Mouse (Mus musculus): ENCODE measurements around the gene Ipcef1. TPM values are rescaled to one million over a fixed set of nuclear protein-coding genes. Genes with fewer than 3 reads are reported as not detected.

The Ipcef1 gene
- polyA plus RNA-seq, 1 experiment from 2014 or later = 1.4 TPM

DNA sequence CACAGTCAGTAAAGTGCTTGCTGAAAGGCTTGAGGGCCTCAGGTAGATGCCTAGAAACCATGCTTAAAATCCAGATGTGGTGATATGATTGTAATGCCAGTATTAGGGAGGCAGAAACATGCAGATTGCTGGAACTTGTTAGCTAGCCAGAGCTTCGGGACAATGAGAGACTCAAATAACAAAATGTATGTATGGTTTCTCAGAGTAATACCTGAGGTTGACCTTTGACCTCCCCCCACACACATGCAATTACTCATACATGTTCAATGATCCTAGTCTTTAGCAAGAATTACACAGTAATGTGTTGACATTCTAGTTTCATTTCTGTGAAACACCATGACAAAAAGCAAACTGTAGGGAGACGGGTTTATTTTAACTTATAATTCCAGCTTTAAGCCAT lies 68.8 kb downstream of the Ipcef1 start:
- Histone ChIP-seq H3K27ac (replicated peaks) (no peak overlapping the region), H3K9ac (replicated peaks) (no peak overlapping the region), H3K4me2 (replicated peaks) (no peak overlapping the region), H3K4me1 (peaks cover 8% of the 10 kb centered on the region; the same call in 1 of the 2 replicates), H3K27me3 (no peaks in the 10 kb centered on the region), H3K36me3 (no peaks in the 10 kb centered on the region), H3K4me3 (no peak overlapping the region), H3K9me3 (no peaks in the 10 kb centered on the region)
- 95% methylated on average over 2 of the region's 2 CpGs for WGBS
- no peak for ATAC-seq (replicated peaks)

- Histone ChIP-seq H3K4me2 (replicated peaks) (no peak overlapping the region), H3K36me3 (no peaks in the 10 kb centered on the region), H3K27ac (replicated peaks) (no peak overlapping the region), H3K27me3 (no peaks in the 10 kb centered on the region), H3K9ac (replicated peaks) (no peak overlapping the region), H3K9me3 (no peaks in the 10 kb centered on the region), H3K4me3 (no peak overlapping the region), H3K4me1 (peaks cover 8% of the 10 kb centered on the region; the same call in 1 of the 2 replicates)
- no peak for ATAC-seq (replicated peaks)
- WGBS = 84% methylated on average over 2 of the region's 2 CpGs
Measured at GRCm38 (mm10) chr10:6982751-6983151, 69.5 kb downstream of the Ipcef1 start.

GRCm38 (mm10) chr10:6980236-6980635 lies 72.0 kb downstream of the Ipcef1 start:
- Histone ChIP-seq H3K9me3 (no peaks in the 10 kb centered on the region), H3K27me3 (no peaks in the 10 kb centered on the region), H3K4me1 (peaks cover 8% of the 10 kb centered on the region; the same call in 1 of the 2 replicates), H3K9ac (replicated peaks) (peak overlapping the region; percentile 14), H3K4me3 (peak overlapping the region; percentile 31), H3K27ac (replicated peaks) (peak overlapping the region; percentile 42; the same call in 1 of the 2 replicates), H3K4me2 (replicated peaks) (peak overlapping the region; percentile 40), H3K36me3 (no peaks in the 10 kb centered on the region)
- 3% methylated on average over 6 of the region's 6 CpGs for WGBS
- peak; percentile 44 for ATAC-seq (replicated peaks)

GRCm38 (mm10) chr10:6979789-6980188 lies 72.5 kb downstream of the Ipcef1 start:
- H3K4me1 ChIP-seq = peaks cover 8% of the 10 kb centered on the region; the same call in 1 of the 2 replicates
- H3K36me3 ChIP-seq = no peaks in the 10 kb centered on the region
- H3K4me3 ChIP-seq = peak overlapping the region; percentile 31
- H3K27ac ChIP-seq (replicated peaks) = peak overlapping the region; percentile 42; the same call in 1 of the 2 replicates
- H3K9ac ChIP-seq (replicated peaks) = peak overlapping the region; percentile 14
- no peaks in the 10 kb centered on the region for H3K9me3 ChIP-seq
- ATAC-seq (replicated peaks) = peak; percentile 49
- no peaks in the 10 kb centered on the region for H3K27me3 ChIP-seq
- peak overlapping the region; percentile 40 for H3K4me2 ChIP-seq (replicated peaks)
- 28% methylated on average over 8 of the region's 8 CpGs for WGBS

GRCm38 (mm10) chr10:6979216-6979615 lies 73.1 kb downstream of the Ipcef1 start:
- H3K27ac ChIP-seq (replicated peaks) = 0 out of 2 replicates have a peak overlapping the region, but pooled peaks have one; percentile 33
- peak; percentile 51 for ATAC-seq (replicated peaks)
- peak overlapping the region; percentile 31 for H3K4me3 ChIP-seq

GRCm38 (mm10) chr10:6978733-6979132 lies 73.5 kb downstream of the Ipcef1 start:
- H3K4me2 ChIP-seq (replicated peaks) = no peak overlapping the region
- H3K4me1 ChIP-seq = peaks cover 8% of the 10 kb centered on the region; the same call in 1 of the 2 replicates
- WGBS = 92% methylated on average over 1 of the region's 1 CpGs
- H3K27ac ChIP-seq (replicated peaks) = no peak overlapping the region
- no peaks in the 10 kb centered on the region for H3K9me3 ChIP-seq
- no peak overlapping the region for H3K4me3 ChIP-seq
- H3K36me3 ChIP-seq = no peaks in the 10 kb centered on the region
- peak; percentile 5; the same call in 1 of the 2 replicates for ATAC-seq (replicated peaks)
- no peak overlapping the region for H3K9ac ChIP-seq (replicated peaks)
- no peaks in the 10 kb centered on the region for H3K27me3 ChIP-seq

More at GRCm38 (mm10) chr10:6979216-6979615, 73.1 kb downstream of the Ipcef1 start:
- peak overlapping the region; percentile 40 for H3K4me2 ChIP-seq (replicated peaks)
- H3K4me1 ChIP-seq = peaks cover 8% of the 10 kb centered on the region; the same call in 1 of the 2 replicates
- no peaks in the 10 kb centered on the region for H3K9me3 ChIP-seq
- no peaks in the 10 kb centered on the region for H3K27me3 ChIP-seq
- H3K36me3 ChIP-seq = no peaks in the 10 kb centered on the region
- H3K9ac ChIP-seq (replicated peaks) = no peak overlapping the region
- WGBS = 48% methylated on average over 7 of the region's 7 CpGs

- H3K4me1 ChIP-seq = peaks cover 8% of the 10 kb centered on the region; the same call in 1 of the 2 replicates
Measured at GRCm38 (mm10) chr10:6977843-6978242, 74.4 kb downstream of the Ipcef1 start.

GRCm38 (mm10) chr10:6968334-6968733 lies 83.9 kb downstream of the Ipcef1 start:
- Histone ChIP-seq H3K27ac (replicated peaks) (no peak overlapping the region), H3K4me1 (no peaks in the 10 kb centered on the region), H3K9me3 (no peaks in the 10 kb centered on the region), H3K9ac (replicated peaks) (no peak overlapping the region), H3K27me3 (no peaks in the 10 kb centered on the region), H3K4me3 (no peak overlapping the region), H3K36me3 (no peaks in the 10 kb centered on the region), H3K4me2 (replicated peaks) (no peak overlapping the region)
- 78% methylated on average over 1 of the region's 1 CpGs for WGBS
- ATAC-seq (replicated peaks) = no peak

More at GRCm38 (mm10) chr10:6977843-6978242, 74.4 kb downstream of the Ipcef1 start:
- Histone ChIP-seq H3K36me3 (no peaks in the 10 kb centered on the region), H3K4me3 (no peak overlapping the region), H3K27ac (replicated peaks) (no peak overlapping the region), H3K9me3 (no peaks in the 10 kb centered on the region), H3K4me2 (replicated peaks) (no peak overlapping the region), H3K27me3 (no peaks in the 10 kb centered on the region), H3K9ac (replicated peaks) (no peak overlapping the region)
- 62% methylated on average over 2 of the region's 2 CpGs for WGBS
- no peak for ATAC-seq (replicated peaks)

GRCm38 (mm10) chr10:6967588-6968242 lies 84.6 kb downstream of the Ipcef1 start:
- Histone ChIP-seq H3K9me3 (no peaks in the 10 kb centered on the region), H3K27ac (replicated peaks) (no peak overlapping the region), H3K4me1 (no peaks in the 10 kb centered on the region), H3K4me2 (replicated peaks) (no peak overlapping the region), H3K4me3 (no peak overlapping the region), H3K36me3 (no peaks in the 10 kb centered on the region), H3K9ac (replicated peaks) (no peak overlapping the region), H3K27me3 (no peaks in the 10 kb centered on the region)
- no peak for ATAC-seq (replicated peaks)
- 77% methylated on average over 8 of the region's 8 CpGs for WGBS

- Histone ChIP-seq H3K9ac (replicated peaks) (no peak overlapping the region), H3K36me3 (no peaks in the 10 kb centered on the region), H3K27me3 (no peaks in the 10 kb centered on the region), H3K9me3 (no peaks in the 10 kb centered on the region), H3K4me1 (no peaks in the 10 kb centered on the region), H3K4me2 (replicated peaks) (no peak overlapping the region), H3K4me3 (no peak overlapping the region), H3K27ac (replicated peaks) (no peak overlapping the region)
- WGBS = 81% methylated on average over 5 of the region's 5 CpGs
- no peak for ATAC-seq (replicated peaks)
Measured at GRCm38 (mm10) chr10:6958791-6959190, 93.5 kb downstream of the Ipcef1 start.

DNA sequence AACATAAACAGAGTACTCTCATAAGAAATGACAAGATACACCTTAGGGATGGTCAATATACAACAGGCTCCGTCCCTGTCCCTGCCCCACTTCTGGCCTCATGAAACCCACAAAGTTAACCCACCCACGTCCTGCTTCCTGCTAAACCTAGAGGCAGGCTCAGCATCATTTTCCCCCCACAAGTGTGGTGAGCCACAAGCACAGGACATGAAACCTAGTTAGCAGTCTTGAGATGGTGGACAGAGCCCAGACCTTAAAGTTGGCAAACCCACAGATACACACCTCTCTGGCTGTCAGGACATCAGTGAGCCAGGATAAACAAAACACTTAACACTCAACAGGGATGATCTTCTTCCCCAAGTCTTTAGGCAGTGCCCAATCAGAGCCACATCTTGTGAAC lies 95.9 kb downstream of the Ipcef1 start:
- no peaks in the 10 kb centered on the region for H3K36me3 ChIP-seq
- H3K4me3 ChIP-seq = no peak overlapping the region
- WGBS = 91% methylated on average over 2 of the region's 2 CpGs
- H3K27ac ChIP-seq (replicated peaks) = no peak overlapping the region
- H3K27me3 ChIP-seq = no peaks in the 10 kb centered on the region
- no peak overlapping the region for H3K4me2 ChIP-seq (replicated peaks)
- H3K4me1 ChIP-seq = no peaks in the 10 kb centered on the region
- no peak for ATAC-seq (replicated peaks)
- no peaks in the 10 kb centered on the region for H3K9me3 ChIP-seq
- H3K9ac ChIP-seq (replicated peaks) = no peak overlapping the region

GRCm38 (mm10) chr10:6954533-6954932 lies 97.7 kb downstream of the Ipcef1 start:
- H3K4me3 ChIP-seq = no peak overlapping the region
- H3K36me3 ChIP-seq = no peaks in the 10 kb centered on the region
- ATAC-seq (replicated peaks) = no peak
- no peaks in the 10 kb centered on the region for H3K27me3 ChIP-seq
- H3K4me1 ChIP-seq = no peaks in the 10 kb centered on the region
- H3K4me2 ChIP-seq (replicated peaks) = no peak overlapping the region
- no peaks in the 10 kb centered on the region for H3K9me3 ChIP-seq
- H3K27ac ChIP-seq (replicated peaks) = no peak overlapping the region
- H3K9ac ChIP-seq (replicated peaks) = no peak overlapping the region

- H3K9ac ChIP-seq (replicated peaks) = no peak overlapping the region
- no peak for ATAC-seq (replicated peaks)
- H3K27ac ChIP-seq (replicated peaks) = no peak overlapping the region
- H3K27me3 ChIP-seq = no peaks in the 10 kb centered on the region
- 79% methylated on average over 1 of the region's 1 CpGs for WGBS
- H3K4me1 ChIP-seq = no peaks in the 10 kb centered on the region
- no peak overlapping the region for H3K4me2 ChIP-seq (replicated peaks)
- no peaks in the 10 kb centered on the region for H3K9me3 ChIP-seq
- no peak overlapping the region for H3K4me3 ChIP-seq
- H3K36me3 ChIP-seq = no peaks in the 10 kb centered on the region
Measured at GRCm38 (mm10) chr10:6953115-6953514, 99.2 kb downstream of the Ipcef1 start.

All from forebrain, embryonic 15.5 days (tissue).